Mouse (Mus musculus) midbrain, embryonic 13.5 days (tissue): ENCODE results near the gene 6820408C15Rik. TPM values are rescaled to one million over a fixed set of nuclear protein-coding genes. Genes with fewer than 3 reads are reported as not detected.
"Not testable (repeated sequence)": the region's sequence is repeated elsewhere in the genome, so short reads cannot be mapped to it uniquely, and the experiment has no call there.

Source experiments
- ATAC-seq: fragments of 200-750 bp; cut with Nextera tagmentation; 2 replicates; pipeline ENCODE4 v1.8.0; 2017; ENCODE audit warnings: mild to moderate bottlenecking, moderate TSS enrichment, moderate library complexity
- H3K27ac ChIP-seq: fragments of 300-500 bp; sonication (generic); 2 replicates; pipeline ENCODE4 v1.5.1; 2015; ENCODE audit warnings: inconsistent platforms, mild to moderate bottlenecking, moderate library complexity
- H3K27me3 ChIP-seq: fragments of 300-500 bp; sonication (generic); 2 replicates; pipeline ENCODE4 v1.6.1; 2015; ENCODE audit warnings: mild to moderate bottlenecking, inconsistent platforms
- H3K36me3 ChIP-seq: fragments of 300-500 bp; sonication (generic); 2 replicates; pipeline ENCODE4 v1.6.1; 2015; ENCODE audit warnings: mild to moderate bottlenecking, inconsistent platforms
- H3K4me1 ChIP-seq: fragments of 300-500 bp; sonication (generic); replicated peaks from 2 replicates; pipeline ENCODE4 v1.6.1; 2015; ENCODE audit warnings: inconsistent platforms
- H3K4me2 ChIP-seq: fragments of 300-500 bp; sonication (generic); replicated peaks from 2 replicates; pipeline ENCODE4 v1.6.1; 2015; ENCODE audit warnings: moderate library complexity, mild to moderate bottlenecking, inconsistent platforms
- H3K4me3 ChIP-seq: fragments of 300-500 bp; sonication (generic); replicated peaks from 2 replicates; pipeline ENCODE4 v1.5.1; 2015; ENCODE audit warnings: mild to moderate bottlenecking, inconsistent platforms
- H3K9ac ChIP-seq: fragments of 300-500 bp; sonication (generic); replicated peaks from 2 replicates; pipeline ENCODE4 v1.6.1; 2015; ENCODE audit warnings: mild to moderate bottlenecking, inconsistent platforms
- H3K9me3 ChIP-seq: fragments of 300-500 bp; sonication (generic); 2 replicates; pipeline ENCODE4 v1.6.1; 2016; ENCODE audit warnings: mild to moderate bottlenecking, inconsistent platforms
- WGBS: fragments of 180-500 bp; shearing (Covaris S2); methylation state at CpG from one replicate; pipeline ENCODE4 v1.1.7; 2015; 5-methylcytosine and 5-hydroxymethylcytosine counted together
- polyA plus RNA-seq: library from polyadenylated mRNA; unstranded; fragments of >200 nt; fragmentation: Nextera tagmentation; extraction: Ambion mirVana; gene quantifications from 2 replicates; pipeline ENCODE4 v1.2.1, GENCODE M21; 2015

The 6820408C15Rik gene
- polyA plus RNA-seq, 1 experiment from 2014 or later = 1.7 TPM

DNA sequence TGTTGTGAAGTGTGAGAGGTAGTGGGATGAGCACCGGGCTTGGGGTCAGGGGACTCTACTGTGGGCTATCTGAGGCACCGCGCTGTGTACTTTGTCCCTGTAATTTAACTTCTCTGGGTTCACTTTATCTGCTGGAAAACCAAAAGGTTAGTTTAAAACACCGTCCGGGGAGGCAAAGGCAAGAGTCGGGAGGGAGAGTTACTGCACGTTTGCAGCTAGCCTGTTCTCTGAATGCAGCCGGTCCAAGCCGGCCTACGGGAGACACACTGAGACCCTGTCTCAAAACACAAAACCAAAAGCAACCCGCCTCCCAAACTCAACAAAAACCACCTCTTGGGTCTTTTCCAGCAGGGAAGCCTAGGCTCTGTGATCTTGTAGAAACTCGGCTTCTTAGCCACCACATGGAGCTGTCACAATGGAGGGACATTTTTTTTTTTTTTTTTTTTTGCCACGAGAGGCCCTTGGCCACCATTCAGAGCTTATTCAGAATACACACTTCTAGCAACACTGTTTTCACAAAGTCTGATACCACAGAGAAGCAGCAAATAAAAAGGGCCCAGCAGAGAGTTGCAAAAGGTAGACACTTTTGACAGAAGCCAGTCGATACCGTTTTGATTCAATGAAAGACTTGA lies 2.7 kb upstream of the 6820408C15Rik start:
- no peaks in the 10 kb centered on the region for H3K36me3 ChIP-seq
- peak overlapping the region; percentile 95 for H3K9ac ChIP-seq
- peak overlapping the region; percentile 97 for H3K4me2 ChIP-seq
- peaks cover 46% of the 10 kb centered on the region for H3K4me1 ChIP-seq
- peaks cover 4% of the 10 kb centered on the region; the same call in 1 of the 2 replicates for H3K9me3 ChIP-seq
- ATAC-seq = no peak
- H3K27ac ChIP-seq = peak overlapping the region; percentile 97
- 2% methylated on average over 15 of the region's 15 CpGs for WGBS
- H3K4me3 ChIP-seq = peak overlapping the region; percentile 76
- no peaks in the 10 kb centered on the region for H3K27me3 ChIP-seq

DNA sequence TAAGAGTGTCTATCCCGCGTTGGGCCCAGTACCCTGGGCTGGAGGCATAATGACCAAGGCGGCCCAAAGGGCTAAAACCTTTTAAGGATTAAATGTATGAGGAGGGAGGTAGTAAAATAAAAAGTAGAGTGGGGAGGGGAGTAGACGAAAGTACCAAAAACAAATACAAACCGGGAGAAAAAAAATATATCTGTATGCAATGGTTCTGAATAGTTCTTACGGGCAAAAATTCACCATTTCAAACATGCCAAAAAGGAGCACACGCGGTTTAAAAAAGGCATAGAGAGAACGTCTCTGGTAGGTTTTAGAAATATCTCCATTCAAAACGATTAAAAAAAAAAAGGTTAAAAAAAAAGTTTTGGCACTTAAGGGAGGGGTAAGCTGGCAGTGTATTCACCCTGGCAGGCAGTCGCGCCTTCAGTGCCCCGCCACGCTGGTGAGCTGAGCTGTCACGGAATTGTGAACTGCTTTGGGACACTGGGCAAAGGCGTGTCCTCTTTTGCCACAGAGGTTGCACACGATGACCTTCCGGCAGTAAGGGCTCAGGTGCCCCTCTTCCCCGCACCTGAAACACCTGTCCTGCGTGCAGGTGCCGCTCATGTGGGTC lies 2.1 kb upstream of the 6820408C15Rik start:
- H3K27ac ChIP-seq = peak overlapping the region; percentile 97
- peaks cover 46% of the 10 kb centered on the region for H3K4me1 ChIP-seq
- H3K27me3 ChIP-seq = no peaks in the 10 kb centered on the region
- H3K4me2 ChIP-seq = peak overlapping the region; percentile 97
- H3K9ac ChIP-seq = peak overlapping the region; percentile 95
- peaks cover 4% of the 10 kb centered on the region; the same call in 1 of the 2 replicates for H3K9me3 ChIP-seq
- no peaks in the 10 kb centered on the region for H3K36me3 ChIP-seq
- under 1% methylated on average over 21 of the region's 21 CpGs for WGBS
- H3K4me3 ChIP-seq = peak overlapping the region; percentile 76
- ATAC-seq = no peak

DNA sequence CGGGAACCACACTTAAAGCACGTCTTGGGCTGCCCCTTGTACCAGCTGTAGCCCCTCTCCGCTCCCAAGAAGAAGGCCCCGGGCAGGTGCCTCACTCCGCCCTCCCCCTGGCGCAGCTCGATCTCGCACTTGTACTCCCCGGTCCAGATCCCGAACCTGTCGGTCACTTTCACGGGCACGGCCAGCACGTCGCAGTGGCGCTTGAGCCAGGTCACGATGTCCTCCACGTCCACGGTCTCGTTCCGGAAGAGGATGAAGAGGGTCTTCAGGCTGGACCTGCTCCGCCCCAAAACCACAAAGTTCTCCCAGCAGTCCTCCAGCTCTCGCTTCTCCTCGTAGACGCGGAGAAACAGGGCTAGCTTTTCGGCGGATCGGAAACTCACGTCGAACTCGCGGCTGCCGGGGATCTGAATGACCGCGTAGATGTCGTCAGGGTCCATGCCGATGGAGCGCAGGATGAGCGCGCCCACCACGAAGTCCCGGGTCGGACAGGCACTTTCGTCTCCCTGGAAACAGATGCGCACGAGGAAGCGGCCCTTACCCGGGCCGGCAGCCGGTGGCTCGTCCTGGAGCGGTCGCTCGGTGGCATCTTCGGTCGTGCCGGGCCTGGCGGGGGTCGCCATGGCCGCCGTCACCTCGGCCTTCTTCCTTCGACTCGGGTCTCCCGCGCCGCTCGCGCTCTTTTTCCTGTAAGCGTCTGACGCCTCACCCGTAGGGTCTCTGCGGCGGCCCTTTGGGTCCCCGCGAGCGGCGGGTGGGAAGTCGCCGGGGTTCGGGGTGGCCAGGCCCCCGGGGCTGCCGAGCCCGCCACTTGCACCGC lies 1.4 kb upstream of the 6820408C15Rik start:
- H3K27me3 ChIP-seq = no peaks in the 10 kb centered on the region
- peak overlapping the region; percentile 95 for H3K9ac ChIP-seq
- WGBS = under 1% methylated on average over 86 of the region's 86 CpGs
- ATAC-seq = peak; percentile 28
- peaks cover 46% of the 10 kb centered on the region for H3K4me1 ChIP-seq
- H3K27ac ChIP-seq = peak overlapping the region; percentile 96
- no peaks in the 10 kb centered on the region for H3K36me3 ChIP-seq
- peak overlapping the region; percentile 97 for H3K4me2 ChIP-seq
- peaks cover 4% of the 10 kb centered on the region; the same call in 1 of the 2 replicates for H3K9me3 ChIP-seq
- peak overlapping the region; percentile 76 for H3K4me3 ChIP-seq

DNA sequence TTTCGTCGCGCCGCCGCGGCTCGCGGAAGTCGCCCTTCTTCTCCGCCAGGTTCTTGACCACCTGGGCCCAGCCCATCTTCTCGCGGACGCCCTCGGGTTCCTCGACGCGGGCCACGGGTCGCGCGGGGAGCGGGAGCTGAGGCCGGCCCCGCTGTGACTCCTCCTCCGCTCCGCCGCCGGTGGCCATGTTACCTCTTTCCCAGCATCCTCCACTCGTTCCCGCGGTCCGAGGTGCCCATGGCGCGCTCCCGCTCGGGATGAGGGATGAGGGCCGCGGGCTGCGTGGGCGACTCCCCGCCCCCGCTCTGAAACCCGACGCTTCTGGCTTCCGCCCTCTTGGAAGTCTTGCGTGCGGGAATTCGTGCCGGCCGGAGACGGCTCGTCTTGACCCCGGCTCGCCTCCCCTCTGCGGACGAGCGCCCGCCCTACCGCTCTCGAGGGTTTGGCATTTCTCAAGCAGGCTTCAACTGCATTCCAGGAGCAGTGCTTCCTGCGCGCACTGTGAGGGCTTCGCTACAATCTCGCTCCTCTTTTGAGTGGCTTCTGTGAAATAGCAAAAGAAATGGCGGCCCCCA lies 709 bp upstream of the 6820408C15Rik start, which contains the start of gene Zcchc3:
TSS of gene Zcchc3 (minus strand) at position 437 of the 575 bp plus-strand sequence.
- Histone ChIP-seq H3K4me2 (peak within 1 kb of the TSS; percentile 97), H3K4me1 (peaks cover 46% of the 10 kb centered on the region), H3K9ac (peak within 1 kb of the TSS; percentile 95), H3K36me3 (no peaks in the 10 kb centered on the region), H3K9me3 (peaks cover 4% of the 10 kb centered on the region; the same call in 1 of the 2 replicates), H3K27ac (peak within 1 kb of the TSS; percentile 96), H3K4me3 (peak within 1 kb of the TSS; percentile 76), H3K27me3 (no peaks in the 10 kb centered on the region)
- WGBS = under 1% methylated on average over 65 of the region's 65 CpGs
- peak; percentile 80 for ATAC-seq

DNA sequence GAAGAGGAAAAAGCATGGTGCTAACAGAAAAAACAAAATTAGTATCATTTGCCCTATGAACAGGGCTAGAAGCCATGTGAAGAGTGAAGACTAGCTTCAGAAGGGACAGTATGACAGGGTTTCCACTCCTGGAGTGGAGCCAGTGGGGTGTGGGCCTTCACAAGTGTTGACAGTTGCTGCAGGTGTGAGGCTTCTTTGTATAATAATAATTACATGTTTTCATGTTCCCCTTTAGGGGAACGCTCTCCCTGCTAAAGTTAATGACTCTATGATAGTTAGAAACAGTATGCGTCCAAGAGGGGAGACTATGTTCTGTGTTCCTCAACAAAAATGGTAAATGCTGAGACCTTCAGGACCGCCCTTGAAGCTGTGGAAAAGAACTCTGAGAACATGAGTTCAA lies 399 bp downstream of the 6820408C15Rik start:
- WGBS = 96% methylated on average over 3 of the region's 3 CpGs
- H3K4me1 ChIP-seq = peaks cover 35% of the 10 kb centered on the region
- no peaks in the 10 kb centered on the region for H3K36me3 ChIP-seq
- H3K9ac ChIP-seq = no peak overlapping the region; the same call in 1 of the 2 replicates
- ATAC-seq = no peak
- H3K4me2 ChIP-seq = peak overlapping the region; percentile 97; the same call in 1 of the 2 replicates
- no peaks in the 10 kb centered on the region for H3K27me3 ChIP-seq
- H3K9me3 ChIP-seq = peaks cover 4% of the 10 kb centered on the region; the same call in 1 of the 2 replicates
- H3K27ac ChIP-seq = no peak overlapping the region
- H3K4me3 ChIP-seq = no peak overlapping the region

DNA sequence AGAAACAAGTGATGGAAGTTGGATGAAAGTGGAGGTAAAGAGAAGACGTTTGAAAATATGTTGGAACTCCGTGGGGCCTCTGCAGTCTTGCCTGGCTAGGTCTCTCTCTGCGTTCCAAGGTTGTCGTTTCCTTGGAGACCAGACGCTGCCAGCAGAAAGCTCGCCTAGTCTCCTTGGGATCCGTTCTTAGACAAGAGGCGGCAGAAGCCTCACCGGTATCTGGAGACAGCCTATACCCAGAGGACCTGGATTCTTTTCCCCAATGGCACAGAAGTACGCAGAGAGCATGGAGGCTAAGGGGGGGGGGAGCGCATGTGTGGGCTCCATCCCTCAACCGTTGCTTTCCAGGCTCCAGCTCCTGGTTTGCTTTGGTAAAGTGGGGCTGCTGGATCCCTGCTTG lies 12.1 kb downstream of the 6820408C15Rik start:
- 3% methylated on average over 12 of the region's 12 CpGs for WGBS
- H3K4me3 ChIP-seq = no peak overlapping the region; the same call in 1 of the 2 replicates
- H3K9ac ChIP-seq = peak overlapping the region; percentile 46; the same call in 1 of the 2 replicates
- no peaks in the 10 kb centered on the region for H3K9me3 ChIP-seq
- peak; percentile 34; the same call in 1 of the 2 replicates for ATAC-seq
- no peak overlapping the region for H3K27ac ChIP-seq
- H3K4me1 ChIP-seq = peaks cover 11% of the 10 kb centered on the region
- H3K27me3 ChIP-seq = no peaks in the 10 kb centered on the region
- peak overlapping the region; percentile 42 for H3K4me2 ChIP-seq
- no peaks in the 10 kb centered on the region for H3K36me3 ChIP-seq

DNA sequence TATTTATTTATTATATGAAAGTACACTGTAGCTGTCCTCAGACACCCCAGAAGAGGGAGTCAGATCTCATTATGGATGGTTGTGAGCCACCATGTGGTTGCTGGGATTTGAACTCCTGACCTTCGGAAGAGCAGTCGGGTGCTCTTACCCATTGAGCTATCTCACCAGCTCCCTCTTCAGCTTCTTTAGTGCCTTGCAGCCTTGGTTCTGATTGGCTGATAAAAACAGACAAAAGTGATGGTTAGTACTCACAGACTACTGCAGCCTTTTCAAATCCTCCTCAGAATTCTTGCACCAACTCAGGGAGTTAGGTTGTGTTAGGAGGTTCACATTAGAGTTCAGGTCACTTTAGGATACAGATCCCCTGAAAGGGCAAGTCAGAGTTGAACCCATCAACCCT lies 13.1 kb downstream of the 6820408C15Rik start:
- H3K27me3 ChIP-seq, H3K36me3 ChIP-seq, H3K4me2 ChIP-seq, H3K9ac ChIP-seq, H3K27ac ChIP-seq, H3K9me3 ChIP-seq, H3K4me3 ChIP-seq, ATAC-seq: not testable (repeated sequence)
- peaks cover 11% of the 10 kb centered on the region for H3K4me1 ChIP-seq
- 87% methylated on average over 2 of the region's 2 CpGs for WGBS

DNA sequence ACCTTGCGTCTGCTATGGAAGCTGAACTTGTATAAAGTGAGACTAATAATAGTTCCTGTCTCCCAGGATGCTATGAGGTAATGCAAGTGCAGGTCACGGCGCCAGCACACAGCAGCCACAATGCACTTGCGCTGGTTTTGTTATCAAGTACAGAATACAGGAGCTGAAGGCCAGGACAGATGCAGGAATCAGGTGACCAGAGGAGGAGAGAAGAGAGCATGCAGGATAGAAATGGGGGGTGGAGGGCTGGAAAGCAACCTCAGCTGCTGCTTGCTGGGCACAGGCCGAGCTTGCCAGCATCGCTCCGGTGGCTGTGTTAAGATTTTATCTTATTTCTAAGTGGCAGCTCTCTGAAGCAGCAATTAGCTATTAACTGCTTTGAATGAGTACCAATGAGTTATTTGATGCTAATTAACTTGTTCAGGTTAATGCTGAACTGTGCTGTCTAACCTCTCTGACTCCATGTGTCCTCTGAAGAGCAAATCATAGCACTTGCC lies 21.1 kb downstream of the 6820408C15Rik start:
- Histone ChIP-seq H3K9ac (no peak overlapping the region), H3K27me3 (0 out of 2 replicates have a peak, but pooled peaks cover 2% of the 10 kb centered on the region)

DNA sequence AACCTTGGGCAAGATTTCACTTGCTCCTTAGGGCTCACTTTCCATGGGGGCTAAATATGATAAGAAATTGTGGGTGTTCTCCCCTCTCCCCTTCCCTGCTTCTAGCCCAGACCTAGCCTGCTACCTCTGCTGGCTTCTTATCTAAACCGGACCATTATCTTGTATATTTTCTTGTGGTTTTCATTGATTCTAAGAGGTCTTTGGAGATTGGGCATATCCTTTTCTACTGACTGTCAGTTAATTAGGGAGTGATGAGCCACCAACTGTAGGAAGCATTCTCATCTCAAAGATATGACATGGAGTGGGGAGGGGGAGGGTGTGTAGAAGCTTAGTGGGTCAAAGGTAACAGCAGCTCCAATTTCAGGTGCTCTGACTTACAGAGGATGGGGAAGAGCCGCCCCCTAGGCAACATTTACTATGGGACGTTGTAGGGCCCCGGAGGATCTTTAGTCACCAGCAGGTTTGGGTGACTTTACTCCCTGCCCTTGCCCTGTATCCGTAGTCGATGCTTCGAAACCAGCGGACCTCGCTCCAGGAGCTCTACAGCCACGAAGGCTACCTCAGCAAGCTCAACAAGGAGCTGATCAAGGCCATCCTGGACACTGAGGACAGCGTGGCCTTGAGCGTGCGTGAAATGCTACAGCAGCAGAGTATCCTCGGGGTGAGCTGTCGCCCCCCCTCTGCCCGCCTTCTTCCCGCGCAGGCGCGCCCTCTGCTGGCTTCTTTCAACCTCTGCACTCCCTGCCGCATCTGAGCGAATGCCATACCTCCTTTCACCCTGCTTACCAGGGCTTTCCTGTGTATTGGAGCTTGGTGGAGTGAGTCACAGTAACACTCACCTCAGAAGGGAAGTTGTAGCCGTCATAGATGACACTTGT lies 21.8 kb downstream of the 6820408C15Rik start:
- Histone ChIP-seq H3K4me2 (peak overlapping the region; percentile 59), H3K4me1 (peaks cover 11% of the 10 kb centered on the region), H3K9ac (peak overlapping the region; percentile 58), H3K9me3 (no peaks in the 10 kb centered on the region), H3K27ac (peak overlapping the region; percentile 25; the same call in 1 of the 2 replicates), H3K36me3 (no peaks in the 10 kb centered on the region), H3K27me3 (0 out of 2 replicates have a peak, but pooled peaks cover 2% of the 10 kb centered on the region), H3K4me3 (peak overlapping the region; percentile 35)
- 3% methylated on average over 23 of the region's 23 CpGs for WGBS
- peak; percentile 87 for ATAC-seq

More for the DNA sequence above, 21.1 kb downstream of the 6820408C15Rik start:
- no peaks in the 10 kb centered on the region for H3K9me3 ChIP-seq
- no peak overlapping the region for H3K27ac ChIP-seq
- no peak overlapping the region for H3K4me2 ChIP-seq
- H3K4me3 ChIP-seq = no peak overlapping the region
- no peak for ATAC-seq
- H3K36me3 ChIP-seq = no peaks in the 10 kb centered on the region
- 76% methylated on average over 7 of the region's 7 CpGs for WGBS
- peaks cover 11% of the 10 kb centered on the region for H3K4me1 ChIP-seq

DNA sequence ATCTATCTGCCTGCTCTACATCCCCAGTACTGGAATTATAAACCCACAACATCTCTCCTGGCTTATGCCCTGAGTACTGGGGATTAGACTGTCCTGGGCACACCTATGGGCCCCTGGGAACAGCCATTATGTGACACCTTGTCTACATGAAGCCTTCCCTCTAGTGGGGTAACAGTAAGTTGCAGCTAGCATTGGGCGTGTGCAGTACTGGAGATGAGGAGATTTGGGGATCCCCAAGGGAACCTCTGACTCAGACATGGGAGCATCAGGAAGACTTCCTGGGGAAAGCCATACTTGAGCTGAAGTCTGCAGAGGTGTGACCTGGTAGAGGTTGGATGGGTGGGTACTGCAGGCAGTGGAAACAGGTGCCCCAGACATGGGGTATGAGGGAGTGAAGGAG lies 23.6 kb downstream of the 6820408C15Rik start:
- H3K9ac ChIP-seq = no peak overlapping the region
- 66% methylated on average over 1 of the region's 1 CpGs for WGBS
- no peaks in the 10 kb centered on the region for H3K36me3 ChIP-seq
- no peak overlapping the region for H3K4me2 ChIP-seq
- H3K4me1 ChIP-seq = peaks cover 11% of the 10 kb centered on the region
- no peak overlapping the region for H3K4me3 ChIP-seq
- ATAC-seq = no peak
- H3K27ac ChIP-seq = no peak overlapping the region
- no peaks in the 10 kb centered on the region for H3K9me3 ChIP-seq
- H3K27me3 ChIP-seq = 0 out of 2 replicates have a peak, but pooled peaks cover 2% of the 10 kb centered on the region
